Mouse (Mus musculus) forebrain, embryonic 16.5 days (tissue): ENCODE data around the gene Dis3l2. TPM values are rescaled to one million over a fixed set of nuclear protein-coding genes. Genes with fewer than 3 reads are reported as not detected.

ENCODE experiments used
- ATAC-seq: fragments of 200-750 bp; cut with Nextera tagmentation; 2 replicates; pipeline ENCODE4 v1.8.0; 2017; ENCODE audit warnings: mild to moderate bottlenecking, moderate library complexity
- H3K27ac ChIP-seq: fragments of 300-500 bp; sonication (generic); 2 replicates; pipeline ENCODE4 v1.5.1; 2014; ENCODE audit warnings: low read length, control low read depth
- H3K27me3 ChIP-seq: fragments of 300-500 bp; sonication (generic); replicated peaks from 2 replicates; pipeline ENCODE4 v1.6.1; 2014; ENCODE audit warnings: low read length; ENCODE audit not compliant: control insufficient read depth, insufficient read depth
- H3K36me3 ChIP-seq: fragments of 300-500 bp; sonication (generic); 2 replicates; pipeline ENCODE4 v1.6.1; 2014; ENCODE audit not compliant: control insufficient read depth, insufficient read depth
- H3K4me1 ChIP-seq: fragments of 300-500 bp; sonication (generic); replicated peaks from 2 replicates; pipeline ENCODE4 v1.6.1; 2014; ENCODE audit warnings: low read length; ENCODE audit not compliant: control insufficient read depth, insufficient read depth
- H3K4me2 ChIP-seq: fragments of 300-500 bp; sonication (generic); 2 replicates; pipeline ENCODE4 v1.6.1; 2014; ENCODE audit warnings: mild to moderate bottlenecking, low read length, control low read depth
- H3K4me3 ChIP-seq: fragments of 300-500 bp; sonication (generic); replicated peaks from 2 replicates; pipeline ENCODE4 v1.5.1; 2014; ENCODE audit warnings: mild to moderate bottlenecking, low read length, control low read depth
- H3K9ac ChIP-seq: fragments of 300-500 bp; sonication (generic); replicated peaks from 2 replicates; pipeline ENCODE4 v1.6.1; 2014; ENCODE audit warnings: low read depth, low read length, control low read depth
- H3K9me3 ChIP-seq: fragments of 300-500 bp; sonication (generic); 2 replicates; pipeline ENCODE4 v1.6.1; 2016; ENCODE audit warnings: low read length; ENCODE audit not compliant: control insufficient read depth
- WGBS: fragments of 180-500 bp; shearing (Covaris S2); extraction: QIAGEN DNeasy Blood & Tissue Kit; methylation state at CpG from one replicate; pipeline ENCODE4 v1.1.7; 2014; 5-methylcytosine and 5-hydroxymethylcytosine counted together
- polyA plus RNA-seq: library from polyadenylated mRNA; unstranded; fragments of >200 nt; fragmentation: Nextera tagmentation; extraction: Ambion mirVana; gene quantifications from 2 replicates; pipeline ENCODE4 v1.2.1, GENCODE M21; 2015

Dis3l2 gene
- polyA plus RNA-seq, 1 experiment from 2014 or later = 43.2 TPM

- 89% methylated on average over 3 of the region's 3 CpGs for WGBS
- ATAC-seq = no peak
Measured at GRCm38 (mm10) chr1:86754335-86754734, 50.7 kb downstream of the Dis3l2 start.

GRCm38 (mm10) chr1:86758091-86758490, 54.5 kb downstream of the Dis3l2 start:
- H3K9ac ChIP-seq = no peak overlapping the region
- WGBS = 94% methylated on average over 6 of the region's 6 CpGs
- no peak overlapping the region for H3K4me3 ChIP-seq
- no peak overlapping the region for H3K27ac ChIP-seq
- no peak overlapping the region for H3K4me2 ChIP-seq
- H3K36me3 ChIP-seq = peaks cover 3% of the 10 kb centered on the region; the same call in 1 of the 2 replicates
- no peaks in the 10 kb centered on the region for H3K4me1 ChIP-seq
- H3K27me3 ChIP-seq = no peaks in the 10 kb centered on the region
- no peaks in the 10 kb centered on the region for H3K9me3 ChIP-seq
- ATAC-seq = no peak

More at GRCm38 (mm10) chr1:86754335-86754734, 50.7 kb downstream of the Dis3l2 start:
- peaks cover 8% of the 10 kb centered on the region for H3K36me3 ChIP-seq
- H3K9me3 ChIP-seq = peaks cover 4% of the 10 kb centered on the region; the same call in 1 of the 2 replicates
- H3K27ac ChIP-seq = no peak overlapping the region
- H3K4me1 ChIP-seq = no peaks in the 10 kb centered on the region
- no peaks in the 10 kb centered on the region for H3K27me3 ChIP-seq
- no peak overlapping the region for H3K9ac ChIP-seq
- no peak overlapping the region for H3K4me2 ChIP-seq
- no peak overlapping the region for H3K4me3 ChIP-seq

GRCm38 (mm10) chr1:86762161-86762560, 58.6 kb downstream of the Dis3l2 start:
- H3K4me1 ChIP-seq = no peaks in the 10 kb centered on the region
- no peaks in the 10 kb centered on the region for H3K27me3 ChIP-seq
- no peak for ATAC-seq
- H3K4me2 ChIP-seq = no peak overlapping the region
- H3K27ac ChIP-seq = no peak overlapping the region
- 91% methylated on average over 6 of the region's 6 CpGs for whole genome bisulfite sequencing
- no peak overlapping the region for H3K9ac ChIP-seq
- no peak overlapping the region for H3K4me3 ChIP-seq
- H3K9me3 ChIP-seq = no peaks in the 10 kb centered on the region
- H3K36me3 ChIP-seq = peaks cover 3% of the 10 kb centered on the region; the same call in 1 of the 2 replicates

GRCm38 (mm10) chr1:86801241-86801640, 97.6 kb downstream of the Dis3l2 start:
- H3K27me3 ChIP-seq = no peaks in the 10 kb centered on the region
- H3K4me3 ChIP-seq = no peak overlapping the region
- no peak overlapping the region for H3K27ac ChIP-seq
- WGBS = 95% methylated on average over 2 of the region's 2 CpGs
- no peak overlapping the region for H3K9ac ChIP-seq
- no peak overlapping the region for H3K4me2 ChIP-seq
- no peaks in the 10 kb centered on the region for H3K36me3 ChIP-seq
- H3K4me1 ChIP-seq = no peaks in the 10 kb centered on the region
- ATAC-seq = no peak
- H3K9me3 ChIP-seq = no peaks in the 10 kb centered on the region

- Histone ChIP-seq H3K36me3 (no peaks in the 10 kb centered on the region), H3K27ac (no peak overlapping the region), H3K27me3 (no peaks in the 10 kb centered on the region), H3K9ac (no peak overlapping the region), H3K4me2 (no peak overlapping the region), H3K9me3 (no peaks in the 10 kb centered on the region), H3K4me3 (no peak overlapping the region), H3K4me1 (no peaks in the 10 kb centered on the region)
- WGBS = 73% methylated on average over 3 of the region's 3 CpGs
- ATAC-seq = no peak
Measured at GRCm38 (mm10) chr1:86811756-86812155, 108.1 kb downstream of the Dis3l2 start.

- no peak overlapping the region for H3K9ac ChIP-seq
- H3K9me3 ChIP-seq = no peaks in the 10 kb centered on the region
- no peak for ATAC-seq
- no peak overlapping the region for H3K4me3 ChIP-seq
- no peaks in the 10 kb centered on the region for H3K4me1 ChIP-seq
- no peaks in the 10 kb centered on the region for H3K27me3 ChIP-seq
- H3K36me3 ChIP-seq = no peaks in the 10 kb centered on the region
- H3K27ac ChIP-seq = no peak overlapping the region
- H3K4me2 ChIP-seq = no peak overlapping the region
- WGBS = 67% methylated on average over 1 of the region's 1 CpGs
Measured at GRCm38 (mm10) chr1:86822266-86822665, 118.7 kb downstream of the Dis3l2 start.

GRCm38 (mm10) chr1:86834351-86834987, 130.9 kb downstream of the Dis3l2 start:
- no peaks in the 10 kb centered on the region for H3K36me3 ChIP-seq
- H3K4me1 ChIP-seq = no peaks in the 10 kb centered on the region
- H3K27me3 ChIP-seq = no peaks in the 10 kb centered on the region
- ATAC-seq = no peak
- no peak overlapping the region for H3K27ac ChIP-seq
- 78% methylated on average over 2 of the region's 2 CpGs for WGBS
- no peak overlapping the region for H3K9ac ChIP-seq
- H3K4me2 ChIP-seq = no peak overlapping the region
- no peak overlapping the region for H3K4me3 ChIP-seq
- H3K9me3 ChIP-seq = no peaks in the 10 kb centered on the region

- no peak overlapping the region for H3K27ac ChIP-seq
- no peak for ATAC-seq
- no peak overlapping the region for H3K9ac ChIP-seq
Measured at GRCm38 (mm10) chr1:86834988-86835387, 131.4 kb downstream of the Dis3l2 start.

GRCm38 (mm10) chr1:86850754-86851153, 147.1 kb downstream of the Dis3l2 start:
- Histone ChIP-seq H3K27me3 (no peaks in the 10 kb centered on the region), H3K36me3 (no peaks in the 10 kb centered on the region), H3K27ac (no peak overlapping the region), H3K4me3 (no peak overlapping the region), H3K4me2 (no peak overlapping the region), H3K4me1 (no peaks in the 10 kb centered on the region), H3K9ac (no peak overlapping the region), H3K9me3 (no peaks in the 10 kb centered on the region)
- 93% methylated on average over 2 of the region's 2 CpGs for WGBS
- ATAC-seq = no peak

More at GRCm38 (mm10) chr1:86834988-86835387, 131.4 kb downstream of the Dis3l2 start:
- Histone ChIP-seq H3K9me3 (no peaks in the 10 kb centered on the region), H3K4me1 (no peaks in the 10 kb centered on the region), H3K4me2 (no peak overlapping the region), H3K4me3 (no peak overlapping the region), H3K36me3 (no peaks in the 10 kb centered on the region), H3K27me3 (no peaks in the 10 kb centered on the region)
- WGBS = 89% methylated on average over 2 of the region's 2 CpGs

GRCm38 (mm10) chr1:86858876-86859275, 155.3 kb downstream of the Dis3l2 start:
- H3K9ac ChIP-seq = no peak overlapping the region
- H3K4me2 ChIP-seq = no peak overlapping the region
- no peak overlapping the region for H3K27ac ChIP-seq
- no peaks in the 10 kb centered on the region for H3K27me3 ChIP-seq
- no peaks in the 10 kb centered on the region for H3K36me3 ChIP-seq
- no peak overlapping the region for H3K4me3 ChIP-seq
- H3K4me1 ChIP-seq = no peaks in the 10 kb centered on the region
- WGBS = 53% methylated on average over 1 of the region's 1 CpGs
- H3K9me3 ChIP-seq = no peaks in the 10 kb centered on the region
- no peak for ATAC-seq
